Mouse (Mus musculus) inflammation-experienced regulatory T-cells, adult 6 months (primary cell): ENCODE measurements around the gene Sike1. TPM values are rescaled to one million over a fixed set of nuclear protein-coding genes. Genes with fewer than 3 reads are reported as not detected.
A peak's percentile ranks its signal among the peaks of the same experiment; 100 is the strongest.

Experiments
- ATAC-seq: one replicate; pipeline ENCODE4 v1.8.0; 2017
- polyA plus RNA-seq, 3 experiments: library from polyadenylated mRNA; unstranded; fragments of 100-300 nt; shearing (Covaris generic); gene quantifications; one replicate each; pipeline ENCODE4 v1.2.1; 2017

The Sike1 gene
- polyA plus RNA-seq = 100 to 1,000 TPM in 1 of 3 experiments, 10 to 100 TPM in 2; 49.0 to 127 (median 51.8) TPM

GRCm38 (mm10) chr3:102995605-102996321 is at the start of gene Sike1:
Sike1 (plus strand) TSS chr3:102995708.
- peak; percentile 98 for ATAC-seq

- ATAC-seq = no peak
Observed at GRCm38 (mm10) chr3:102946312-102946711, 49.2 kb upstream of the Sike1 start.

- ATAC-seq = no peak
Observed at GRCm38 (mm10) chr3:102946861-102947260, 48.6 kb upstream of the Sike1 start.

DNA sequence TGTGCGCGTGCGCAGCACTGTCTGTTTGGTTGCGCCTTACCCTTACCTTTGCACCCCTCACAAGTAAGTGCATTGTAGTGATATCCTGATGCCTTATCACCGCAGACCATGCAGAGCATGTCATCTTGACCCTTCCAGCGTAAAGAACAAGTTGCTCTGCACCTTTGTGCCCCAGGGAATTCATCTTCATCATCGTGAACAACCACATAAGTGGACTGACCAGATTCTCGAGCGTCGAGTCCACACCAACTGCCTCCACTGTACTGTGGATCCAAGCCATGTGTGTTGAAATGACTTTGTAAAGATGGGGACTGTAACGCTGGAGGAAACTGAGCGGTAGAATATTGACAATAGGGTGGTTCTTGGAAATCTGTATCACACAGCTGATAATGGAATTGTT is 41.0 kb upstream of the Sike1 start:
- no peak for ATAC-seq

DNA sequence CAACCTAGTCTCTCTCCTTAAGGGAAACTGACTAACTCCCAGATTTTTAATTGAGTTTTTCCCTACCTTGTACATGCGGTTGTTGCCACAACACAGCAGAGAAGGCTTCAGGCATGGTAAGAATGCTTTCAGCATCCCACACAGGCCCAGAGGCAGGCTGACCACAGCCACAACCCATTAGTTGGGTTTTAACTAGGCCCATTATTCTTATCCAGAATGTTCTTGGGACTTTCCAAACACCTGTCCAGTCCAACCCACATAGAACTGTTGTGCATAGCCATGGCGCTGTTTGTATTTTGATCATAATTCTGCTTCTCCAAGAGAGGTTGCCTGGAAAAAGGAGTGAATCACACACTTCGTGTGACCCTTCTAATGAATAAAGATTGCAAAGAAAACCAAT is 40.4 kb upstream of the Sike1 start:
- no peak for ATAC-seq

- no peak for ATAC-seq
Observed at GRCm38 (mm10) chr3:102955596-102955995, 39.9 kb upstream of the Sike1 start.

DNA sequence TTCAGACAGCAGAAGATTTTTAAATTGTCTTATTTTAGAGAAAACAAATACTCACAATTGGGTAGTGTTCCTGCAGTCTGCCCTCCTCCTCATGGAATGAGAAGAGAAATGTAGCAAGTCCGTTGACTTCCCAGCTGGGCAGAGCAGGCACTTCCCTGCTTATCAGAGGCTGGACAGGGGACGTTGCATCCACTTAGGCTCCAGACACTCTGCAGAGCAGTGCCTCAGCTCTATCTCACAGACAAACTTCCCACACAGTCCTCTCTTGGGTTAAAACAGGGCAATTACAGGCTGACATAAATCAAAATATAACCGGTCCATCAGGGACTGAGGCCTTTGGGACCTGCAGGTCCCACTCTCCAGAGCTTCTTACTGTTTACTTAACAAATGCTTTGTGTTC is 31.5 kb upstream of the Sike1 start, which contains the start of gene Nr1h5:
Gene Nr1h5 (minus strand): TSS at position 101 of the 400 bp plus-strand sequence.
- no peak for ATAC-seq

DNA sequence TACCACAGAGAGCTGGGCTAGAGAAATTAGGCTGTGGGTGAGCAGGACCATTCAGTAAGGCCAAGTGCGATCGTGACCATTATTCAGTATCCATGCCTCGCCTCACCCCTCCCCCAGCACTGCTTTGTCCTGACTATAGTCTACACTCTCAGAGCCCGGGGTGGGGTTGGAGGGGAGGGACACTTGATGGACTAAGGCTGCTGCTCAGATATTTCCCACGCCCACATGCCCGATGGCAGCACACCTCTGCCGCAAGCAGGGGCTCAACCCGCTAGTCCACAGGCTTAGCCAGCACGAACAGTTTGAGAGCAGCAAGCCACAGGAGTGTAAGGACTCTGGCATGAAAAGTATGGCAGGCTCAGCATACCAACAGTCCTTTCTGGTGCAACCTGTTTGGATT is 25.4 kb upstream of the Sike1 start:
- ATAC-seq = no peak

GRCm38 (mm10) chr3:102970508-102970907 is 25.0 kb upstream of the Sike1 start:
- no peak for ATAC-seq

GRCm38 (mm10) chr3:102976906-102977305 is 18.6 kb upstream of the Sike1 start:
- ATAC-seq = no peak

GRCm38 (mm10) chr3:102979550-102980348 is 15.8 kb upstream of the Sike1 start:
- ATAC-seq = no peak

- no peak for ATAC-seq
Observed at GRCm38 (mm10) chr3:102980349-102980736, 15.2 kb upstream of the Sike1 start.

GRCm38 (mm10) chr3:102991041-102991440 is 4.5 kb upstream of the Sike1 start:
- ATAC-seq = no peak

DNA sequence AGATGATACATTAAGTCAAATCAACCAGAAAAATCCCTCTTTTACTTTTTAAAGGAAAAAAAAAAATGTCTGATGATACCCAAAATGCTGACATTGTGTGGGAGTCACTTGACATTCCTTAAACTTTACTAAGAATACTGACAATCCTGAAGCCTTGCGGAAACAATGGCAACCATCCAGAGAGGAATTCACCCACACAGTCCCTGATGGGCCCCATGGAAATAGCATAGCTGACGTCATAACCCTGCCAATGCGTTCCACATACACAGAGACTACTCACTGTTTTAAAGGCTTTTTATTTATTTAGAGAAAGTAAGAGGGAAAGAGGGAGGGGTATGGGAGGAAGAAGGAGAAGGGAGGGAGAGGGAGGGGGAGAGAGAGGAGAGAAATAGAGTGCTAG is 2.6 kb upstream of the Sike1 start:
- ATAC-seq = no peak

DNA sequence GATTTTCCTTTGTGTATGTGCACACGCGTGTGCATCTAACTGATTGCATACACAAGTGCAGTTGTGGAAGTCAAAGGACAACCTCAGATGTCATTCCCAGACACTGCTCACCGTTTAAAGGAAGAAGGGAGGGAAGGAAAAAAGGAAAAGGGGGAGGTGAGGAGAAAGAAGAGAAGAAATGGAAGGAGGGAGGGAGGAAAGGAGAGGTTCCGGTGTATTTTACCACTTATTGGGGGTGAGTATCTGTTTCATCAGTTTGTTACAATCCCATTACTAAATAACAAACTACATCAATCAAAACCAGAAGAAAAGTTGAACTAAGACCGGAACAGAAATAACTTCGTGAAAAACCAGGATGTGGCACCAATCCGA is 289 bp upstream of the Sike1 start:
- ATAC-seq = no peak

DNA sequence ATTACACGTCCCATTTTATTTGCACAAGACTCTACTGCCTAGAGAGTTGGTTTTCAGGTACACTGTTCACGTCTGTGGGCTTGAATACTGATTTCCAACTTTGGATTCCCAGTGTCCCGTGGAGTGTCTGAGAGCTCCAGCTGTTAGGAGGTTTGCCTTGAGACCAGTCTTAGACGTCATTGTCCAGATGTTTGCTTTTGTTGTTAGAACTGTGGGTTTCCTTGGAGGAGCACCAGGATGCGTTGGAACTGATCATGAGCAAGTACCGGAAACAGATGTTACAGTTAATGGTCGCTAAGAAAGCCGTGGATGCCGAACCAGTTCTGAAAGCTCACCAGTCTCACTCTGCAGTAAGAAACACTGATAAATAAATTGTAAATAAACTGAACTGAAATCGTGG is 1.5 kb downstream of the Sike1 start:
- ATAC-seq = no peak

- ATAC-seq = no peak
Observed at GRCm38 (mm10) chr3:102997591-102997990, 2.1 kb downstream of the Sike1 start.

- ATAC-seq = no peak
Observed at GRCm38 (mm10) chr3:103001595-103001994, 6.1 kb downstream of the Sike1 start.

- no peak for ATAC-seq
Observed at GRCm38 (mm10) chr3:103017350-103017749, 21.8 kb downstream of the Sike1 start.

GRCm38 (mm10) chr3:103019462-103019861 is 24.0 kb downstream of the Sike1 start:
- no peak for ATAC-seq

DNA sequence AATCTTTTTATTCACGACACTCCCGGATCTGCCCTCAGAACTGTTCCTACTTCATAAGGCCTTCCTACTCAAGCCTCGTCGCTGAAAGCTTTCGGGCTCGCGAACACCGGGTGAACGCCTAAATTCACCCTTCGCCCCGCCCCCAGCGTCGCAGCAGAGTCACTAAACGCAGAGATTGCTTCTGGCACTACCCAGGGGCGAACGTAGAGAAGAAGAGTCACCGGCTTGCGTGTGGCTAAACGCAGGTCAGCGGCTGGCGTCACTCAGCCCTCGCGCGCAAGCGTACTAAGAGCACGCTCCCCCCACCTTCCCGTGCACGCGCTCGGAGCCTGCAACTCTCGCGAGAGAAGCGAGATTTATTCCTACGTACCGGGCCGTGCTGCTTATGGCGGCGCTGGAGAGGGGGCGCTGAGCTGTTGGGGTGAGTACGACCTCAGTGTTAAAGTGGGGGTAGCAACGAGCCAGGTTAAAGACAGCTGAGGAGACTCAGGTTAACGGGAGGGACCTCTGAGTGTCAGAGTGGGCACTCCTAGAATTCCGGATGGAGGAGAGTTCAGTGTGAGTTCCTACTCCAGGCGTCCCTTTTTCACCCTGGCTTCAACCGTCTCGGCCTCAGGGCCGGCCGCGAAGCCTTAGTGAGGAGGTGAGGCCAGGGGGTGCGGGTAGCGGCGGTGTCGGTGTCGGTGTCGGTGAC is 24.9 kb downstream of the Sike1 start, which contains the start of gene Csde1:
Gene Csde1 (plus strand): TSS at position 178 of the 694 bp plus-strand sequence.
- ATAC-seq = peak; percentile 91

DNA sequence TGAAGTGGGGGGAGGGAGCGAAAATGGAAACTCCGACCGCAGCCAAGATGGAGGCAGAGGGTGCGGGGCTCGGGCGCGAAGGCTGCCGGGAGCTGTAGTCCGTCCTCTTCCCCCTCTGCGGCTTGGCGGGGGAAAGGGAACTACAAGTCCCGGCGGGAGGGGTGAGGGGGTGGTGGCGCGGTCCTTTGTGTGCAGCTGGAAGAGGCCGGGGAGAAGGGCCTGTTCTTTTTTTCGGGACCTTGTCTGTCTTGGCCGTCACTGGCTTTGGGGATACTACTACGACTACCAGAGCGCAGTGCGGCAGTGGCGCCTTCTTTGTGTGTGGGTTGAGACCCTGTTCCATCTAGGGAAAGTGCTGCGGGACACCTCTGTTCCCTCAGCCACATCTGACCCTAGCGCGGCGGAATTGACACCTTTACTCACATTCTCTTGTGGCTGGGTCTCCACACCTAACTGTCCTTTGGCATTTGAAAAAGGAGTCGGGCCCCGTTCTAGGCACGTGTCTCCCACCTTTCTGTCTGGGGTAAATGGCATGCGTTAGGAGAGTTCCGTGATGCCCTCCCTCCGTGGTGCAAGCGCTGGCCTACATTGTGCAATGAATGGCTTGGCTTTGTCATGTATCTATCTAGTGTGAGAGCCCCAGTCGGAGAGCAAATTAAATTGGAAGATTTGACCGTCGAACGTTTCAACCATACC is 25.6 kb downstream of the Sike1 start:
- ATAC-seq = peak; percentile 64

DNA sequence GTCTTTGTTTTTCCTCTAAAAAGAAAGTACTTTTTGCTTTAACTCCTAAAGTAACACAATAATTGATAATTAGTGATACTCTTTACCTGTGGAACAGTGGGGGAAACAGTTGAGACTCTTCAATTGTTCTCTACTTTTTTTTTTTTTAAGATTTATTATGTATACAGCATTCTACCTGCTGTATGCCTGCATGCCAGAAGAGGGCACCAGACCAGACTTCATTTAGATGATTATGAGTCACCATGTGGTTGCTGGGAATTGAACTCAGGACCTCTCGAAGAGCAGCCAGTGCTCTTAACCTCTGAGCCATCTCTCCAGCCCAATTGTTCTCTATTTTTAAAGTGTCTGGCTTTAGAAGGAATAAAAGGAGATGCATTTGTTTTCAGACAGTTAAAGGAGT is 30.7 kb downstream of the Sike1 start:
- peak; percentile 73 for ATAC-seq
